Mouse (Mus musculus) ovary, postnatal 10 days (tissue): ENCODE measurements around the gene Pear1.

Experiments used
- DNase-seq: peaks from one replicate; pipeline ENCODE4 v3.0.0; 2022; ENCODE audit warnings: low spot score

Pear1 gene

GRCm38 (mm10) chr3:87733098-87733497 is 91.0 kb downstream of the Pear1 start:
- no peak for DNase-seq

GRCm38 (mm10) chr3:87728696-87729095 is 95.4 kb downstream of the Pear1 start:
- no peak for DNase-seq

- no peak for DNase-seq
Measured at GRCm38 (mm10) chr3:87726191-87726590, 97.9 kb downstream of the Pear1 start.

- no peak for DNase-seq
Measured at GRCm38 (mm10) chr3:87725396-87726160, 98.5 kb downstream of the Pear1 start.

- no peak for DNase-seq
Measured at GRCm38 (mm10) chr3:87724556-87724955, 99.5 kb downstream of the Pear1 start.

DNA sequence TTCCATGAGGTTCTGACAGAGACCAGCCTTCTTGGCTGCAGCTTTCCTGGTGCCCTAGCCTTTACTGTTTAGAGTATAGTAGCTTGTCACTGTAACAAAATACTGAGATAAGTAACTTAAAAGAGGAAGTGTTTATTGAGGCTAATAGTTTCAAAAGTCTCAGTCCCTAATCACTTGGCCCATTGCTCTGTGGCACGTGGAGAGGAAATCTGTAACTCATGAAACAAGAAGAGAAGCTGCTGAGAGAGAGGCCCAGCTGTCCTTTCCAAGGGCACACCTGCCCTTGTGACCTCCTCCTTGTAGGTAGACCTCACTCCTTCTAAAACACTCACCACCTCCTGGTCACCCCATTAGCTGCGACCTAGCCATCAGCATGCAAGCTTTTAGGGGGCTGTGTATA is 105.6 kb downstream of the Pear1 start:
- no peak for DNase-seq
